Mouse (Mus musculus): ENCODE data around the gene Pptc7. TPM values are rescaled to one million over a fixed set of nuclear protein-coding genes. Genes with fewer than 3 reads are reported as not detected.
A peak's percentile ranks its signal among the peaks of the same experiment; 100 is the strongest.
"Not testable (repeated sequence)": the region's sequence is repeated elsewhere in the genome, so short reads cannot be mapped to it uniquely, and the experiment has no call there.

Pptc7 gene
- polyA plus RNA-seq, 2 experiments, result 8.9 to 11.5 TPM

DNA sequence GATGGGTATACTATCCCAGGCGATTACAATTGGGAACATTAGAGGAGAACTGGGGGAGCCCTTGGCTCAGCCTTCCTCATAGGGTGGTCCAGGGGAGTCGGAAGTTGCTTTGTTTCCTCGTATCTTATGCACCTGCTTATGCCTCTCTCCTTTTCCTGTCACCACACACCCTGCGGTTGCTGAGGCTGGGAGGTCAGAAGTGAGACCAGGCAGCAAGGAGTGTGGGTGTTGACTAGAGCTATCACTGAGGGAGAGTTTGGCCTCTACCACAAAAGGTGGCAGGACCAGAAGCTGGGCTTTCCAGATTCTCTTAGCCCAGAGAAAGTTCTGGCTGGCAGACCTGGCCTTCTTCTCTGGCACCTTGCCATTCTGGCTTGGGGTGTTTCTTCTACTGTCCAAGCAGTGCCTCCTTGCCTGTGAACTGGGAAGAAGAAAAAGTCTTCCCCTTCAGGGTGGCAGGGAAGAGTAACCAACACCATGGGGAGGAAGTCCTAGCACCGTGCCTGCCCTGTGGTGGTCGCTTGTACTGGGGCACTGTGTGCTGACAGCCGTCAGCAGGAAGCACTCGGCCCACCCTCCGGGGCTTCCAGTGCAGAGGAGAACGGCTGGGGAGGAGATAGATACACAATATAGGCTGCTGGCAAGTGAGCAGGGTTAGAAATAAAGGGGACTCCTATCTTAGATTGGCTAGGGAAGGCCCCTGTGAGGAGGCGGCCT lies 33.3 kb downstream of the Pptc7 start:
- no peak for DNase-seq (ENCODE audit: low spot score)
- no peak overlapping the region for H3K4me2 ChIP-seq (replicated peaks; ENCODE audit: low read depth, low read length, severe bottlenecking)

DNA sequence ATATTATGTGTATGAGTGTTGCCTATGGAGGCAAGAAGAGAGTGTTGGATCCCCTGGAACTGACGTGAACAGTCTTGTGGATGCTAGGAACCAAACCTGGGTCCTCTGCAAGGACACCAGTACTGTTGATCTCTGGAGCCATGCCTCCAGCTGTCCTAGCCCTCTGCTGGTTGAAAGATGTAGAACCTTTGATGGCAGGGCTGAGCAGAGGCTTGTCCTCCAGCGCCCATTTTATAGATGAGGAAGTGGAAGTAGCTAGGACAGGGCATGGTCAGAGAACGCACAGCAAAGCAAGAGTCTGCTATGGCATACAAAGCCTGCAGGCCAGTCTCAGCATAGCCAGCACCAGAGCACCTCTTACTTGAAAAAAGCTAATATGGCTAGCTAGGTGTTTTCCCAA lies 33.9 kb downstream of the Pptc7 start:
- ATAC-seq (ENCODE audit: low FRiP score, low read depth), result no peak
- Histone ChIP-seq H3K9me3 (ENCODE audit: control insufficient read depth, low read length) (no peaks in the 10 kb centered on the region), H3K27ac (replicated peaks; ENCODE audit: low read depth, low read length) (no peak overlapping the region), H3K36me3 (ENCODE audit: control insufficient read depth, insufficient read depth, low read length) (peaks cover 38% of the 10 kb centered on the region), H3K4me3 (replicated peaks; ENCODE audit: low read length) (no peak overlapping the region), H3K4me2 (replicated peaks; ENCODE audit: low read depth, low read length, severe bottlenecking) (no peak overlapping the region), H3K9ac (ENCODE audit: low read depth, low read length, severe bottlenecking) (no peak overlapping the region), H3K27me3 (ENCODE audit: control insufficient read depth, insufficient read depth, low read length) (no peaks in the 10 kb centered on the region), H3K4me1 (ENCODE audit: control insufficient read depth, insufficient read depth, low read length) (peaks cover 7% of the 10 kb centered on the region; the same call in 1 of the 2 replicates)
- TF ChIP-seq POLR2A (IDR thresholded peaks at IDR 0.05; ENCODE audit: borderline replicate concordance, extremely low read depth, insufficient read depth, insufficient read length), result no peak
- 74% methylated on average over 3 of the region's 3 CpGs for WGBS
- no peak for DNase-seq (ENCODE audit: low spot score)

More for the DNA sequence above, 33.3 kb downstream of the Pptc7 start:
- TF ChIP-seq POLR2A (IDR thresholded peaks at IDR 0.05; ENCODE audit: borderline replicate concordance, extremely low read depth, insufficient read depth, insufficient read length), result no peak
- peaks cover 7% of the 10 kb centered on the region; the same call in 1 of the 2 replicates for H3K4me1 ChIP-seq (ENCODE audit: control insufficient read depth, insufficient read depth, low read length)
- no peak overlapping the region for H3K27ac ChIP-seq (replicated peaks; ENCODE audit: low read depth, low read length)
- H3K27me3 ChIP-seq (ENCODE audit: control insufficient read depth, insufficient read depth, low read length), result no peaks in the 10 kb centered on the region
- WGBS, result 79% methylated on average over 11 of the region's 11 CpGs
- ATAC-seq (ENCODE audit: low FRiP score, low read depth), result no peak
- no peak overlapping the region for H3K9ac ChIP-seq (ENCODE audit: low read depth, low read length, severe bottlenecking)
- H3K36me3 ChIP-seq (ENCODE audit: control insufficient read depth, insufficient read depth, low read length), result peaks cover 38% of the 10 kb centered on the region
- no peaks in the 10 kb centered on the region for H3K9me3 ChIP-seq (ENCODE audit: control insufficient read depth, low read length)
- H3K4me3 ChIP-seq (replicated peaks; ENCODE audit: low read length), result no peak overlapping the region

DNA sequence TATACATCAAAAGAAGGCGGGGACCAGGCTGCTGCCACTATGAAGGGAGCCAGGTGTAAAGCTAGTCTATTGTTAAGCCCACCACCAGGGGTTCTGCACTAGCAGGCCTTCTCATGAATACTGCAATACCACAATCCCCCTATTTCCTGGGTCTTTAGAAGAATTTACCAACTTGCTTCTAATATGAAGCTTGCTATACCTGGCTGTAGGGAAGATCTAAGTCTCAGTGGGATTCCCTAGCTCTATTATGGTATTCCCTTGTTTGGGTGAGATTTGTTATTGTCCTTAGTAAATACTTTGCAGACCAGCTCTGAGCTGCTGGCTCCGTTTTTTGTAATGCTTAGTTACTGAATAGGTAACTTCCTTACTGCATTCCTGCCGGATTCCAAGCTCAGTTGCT lies 34.8 kb downstream of the Pptc7 start:
- not testable (repeated sequence) for DNase-seq (ENCODE audit: low spot score); ATAC-seq (ENCODE audit: low FRiP score, low read depth); H3K4me3 ChIP-seq (replicated peaks; ENCODE audit: low read length); H3K9me3 ChIP-seq (ENCODE audit: control insufficient read depth, low read length); H3K27ac ChIP-seq (replicated peaks; ENCODE audit: low read depth, low read length); H3K4me1 ChIP-seq (ENCODE audit: control insufficient read depth, insufficient read depth, low read length); H3K9ac ChIP-seq (ENCODE audit: low read depth, low read length, severe bottlenecking); H3K27me3 ChIP-seq (ENCODE audit: control insufficient read depth, insufficient read depth, low read length); H3K4me2 ChIP-seq (replicated peaks; ENCODE audit: low read depth, low read length, severe bottlenecking)
- peaks cover 36% of the 10 kb centered on the region for H3K36me3 ChIP-seq (ENCODE audit: control insufficient read depth, insufficient read depth, low read length)
- 52% methylated on average over 3 of the region's 3 CpGs for WGBS

DNA sequence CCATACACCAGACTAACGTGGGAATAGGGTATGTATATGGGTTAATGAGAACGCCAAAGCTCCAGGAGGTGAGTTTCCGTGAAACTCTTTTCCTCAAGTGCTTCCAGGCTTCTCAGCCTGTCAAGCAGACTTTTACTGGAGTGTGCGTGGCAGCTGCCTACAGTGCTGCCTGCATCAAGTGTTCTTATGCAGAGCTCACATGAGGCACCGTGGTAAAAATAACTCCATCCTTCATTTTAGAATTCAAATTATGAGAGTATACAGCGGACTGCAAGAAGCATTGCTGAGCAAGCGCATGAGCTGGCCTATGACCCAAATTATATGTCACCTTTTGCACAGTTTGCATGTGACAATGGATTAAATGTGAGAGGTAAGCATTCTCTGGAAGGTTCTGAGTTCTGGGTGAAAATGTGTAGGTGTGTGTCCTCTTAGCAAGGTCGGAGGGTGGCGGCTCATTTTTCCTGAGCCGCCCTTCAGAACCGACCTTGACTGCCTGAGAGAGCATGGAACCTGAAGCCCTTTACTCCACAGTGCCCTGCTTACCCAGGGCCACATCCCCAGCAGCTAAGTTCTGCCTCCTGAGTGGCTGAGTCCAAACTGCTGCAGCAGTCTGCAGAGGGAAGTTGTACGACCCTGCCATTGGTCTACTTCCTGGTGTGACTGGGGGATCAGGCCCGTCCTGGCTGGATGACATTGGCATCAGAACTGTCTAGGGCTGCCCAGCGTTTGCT lies 35.5 kb downstream of the Pptc7 start:
- H3K27ac ChIP-seq (replicated peaks; ENCODE audit: low read depth, low read length), result peak overlapping the region; percentile 59
- DNase-seq (ENCODE audit: low spot score), result no peak

DNA sequence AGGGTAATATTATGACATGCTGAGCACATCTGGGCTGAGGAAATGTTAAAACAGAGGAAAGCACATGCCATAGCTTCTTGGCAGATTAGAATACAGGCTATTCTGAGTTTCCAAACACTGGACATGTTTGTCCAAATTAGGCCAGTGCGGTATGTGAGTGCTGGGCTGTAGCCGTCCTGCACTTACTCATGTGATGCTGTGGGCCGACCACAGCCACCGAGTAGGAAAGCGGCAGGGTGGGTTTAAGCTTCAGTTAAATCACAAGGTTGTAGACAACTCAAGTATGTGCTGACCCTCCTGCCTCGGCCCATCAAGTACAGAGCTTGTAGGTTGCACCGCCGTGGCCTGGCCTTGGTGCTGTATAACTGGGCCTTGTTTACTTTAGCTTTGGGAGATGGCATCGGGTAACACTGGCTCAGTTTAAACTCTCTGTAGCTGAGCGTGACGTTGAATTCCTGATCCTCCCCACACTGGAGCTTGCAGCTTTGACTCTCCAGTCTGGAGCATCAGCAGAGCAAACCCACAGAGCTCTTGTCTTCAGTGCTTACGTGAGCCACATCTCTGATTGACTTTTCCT lies 36.1 kb downstream of the Pptc7 start:
- ATAC-seq (ENCODE audit: low FRiP score, low read depth) (no peak; the same call in 1 of the 2 replicates), DNase-seq (ENCODE audit: low spot score) (no peak)
- Histone ChIP-seq H3K9ac (ENCODE audit: low read depth, low read length, severe bottlenecking) (no peak overlapping the region), H3K36me3 (ENCODE audit: control insufficient read depth, insufficient read depth, low read length) (peaks cover 49% of the 10 kb centered on the region), H3K4me1 (ENCODE audit: control insufficient read depth, insufficient read depth, low read length) (peaks cover 4% of the 10 kb centered on the region; the same call in 1 of the 2 replicates), H3K27ac (replicated peaks; ENCODE audit: low read depth, low read length) (no peak overlapping the region), H3K4me3 (replicated peaks; ENCODE audit: low read length) (no peak overlapping the region), H3K27me3 (ENCODE audit: control insufficient read depth, insufficient read depth, low read length) (no peaks in the 10 kb centered on the region), H3K4me2 (replicated peaks; ENCODE audit: low read depth, low read length, severe bottlenecking) (no peak overlapping the region), H3K9me3 (ENCODE audit: control insufficient read depth, low read length) (no peaks in the 10 kb centered on the region)
- no peak for TF ChIP-seq POLR2A (IDR thresholded peaks at IDR 0.05; ENCODE audit: borderline replicate concordance, extremely low read depth, insufficient read depth, insufficient read length)
- WGBS, result 69% methylated on average over 12 of the region's 12 CpGs

More for the DNA sequence above, 35.5 kb downstream of the Pptc7 start:
- Histone ChIP-seq H3K4me3 (replicated peaks; ENCODE audit: low read length) (no peak overlapping the region), H3K4me1 (ENCODE audit: control insufficient read depth, insufficient read depth, low read length) (peaks cover 7% of the 10 kb centered on the region; the same call in 1 of the 2 replicates), H3K36me3 (ENCODE audit: control insufficient read depth, insufficient read depth, low read length) (peaks cover 42% of the 10 kb centered on the region), H3K4me2 (replicated peaks; ENCODE audit: low read depth, low read length, severe bottlenecking) (no peak overlapping the region), H3K27me3 (ENCODE audit: control insufficient read depth, insufficient read depth, low read length) (no peaks in the 10 kb centered on the region), H3K9ac (ENCODE audit: low read depth, low read length, severe bottlenecking) (no peak overlapping the region), H3K9me3 (ENCODE audit: control insufficient read depth, low read length) (no peaks in the 10 kb centered on the region)
- no peak for TF ChIP-seq POLR2A (IDR thresholded peaks at IDR 0.05; ENCODE audit: borderline replicate concordance, extremely low read depth, insufficient read depth, insufficient read length)
- WGBS, result 62% methylated on average over 13 of the region's 14 CpGs
- no peak; the same call in 1 of the 2 replicates for ATAC-seq (ENCODE audit: low FRiP score, low read depth)

Measured in limb, embryonic 14.5 days (tissue).